Mouse (Mus musculus) heart, adult 2 months (tissue): ENCODE results near the gene Olfr492. TPM values are rescaled to one million over a fixed set of nuclear protein-coding genes. Genes with fewer than 3 reads are reported as not detected.

Experiments used
- DNase-seq, 2 experiments: peaks; one replicate each; pipeline ENCODE4 v3.0.0; 2021
- H3K27ac ChIP-seq: fragments of 200-600 bp; 2 replicates; pipeline ENCODE4 v1.8.1; 2022
- H3K27me3 ChIP-seq: fragments of 200-500 bp; 2 replicates; pipeline ENCODE4 v1.6.1; 2012; ENCODE audit warnings: mild to moderate bottlenecking, low read length, inconsistent platforms, mixed read lengths; ENCODE audit not compliant: control insufficient read depth, insufficient read depth
- H3K36me3 ChIP-seq: fragments of 200-500 bp; 2 replicates; pipeline ENCODE4 v1.6.1; 2012; ENCODE audit warnings: low read length, inconsistent platforms; ENCODE audit not compliant: control insufficient read depth, insufficient read depth
- H3K4me1 ChIP-seq: fragments of 200-500 bp; 2 replicates; pipeline ENCODE4 v1.6.1; 2011; ENCODE audit warnings: low read length; ENCODE audit not compliant: control insufficient read depth, insufficient read depth
- H3K4me3 ChIP-seq: fragments of 200-600 bp; 2 replicates; pipeline ENCODE4 v1.8.1; 2022
- H3K79me2 ChIP-seq: fragments of 200-500 bp; replicated peaks from 2 replicates; pipeline ENCODE4 v1.6.1; 2012; ENCODE audit warnings: mild to moderate bottlenecking, inconsistent platforms, low read length, moderate library complexity, mixed read lengths; ENCODE audit not compliant: control insufficient read depth, insufficient read depth
- H3K9ac ChIP-seq: fragments of 200-500 bp; 2 replicates; pipeline ENCODE4 v1.6.1; 2012; ENCODE audit warnings: low read depth, mild to moderate bottlenecking, control low read depth, inconsistent platforms, low read length, mixed read lengths
- CTCF ChIP-seq: fragments of 200-600 bp; IDR thresholded peaks from 2 replicates; pipeline ENCODE4 v1.8.1; 2022; ENCODE audit warnings: antibody characterized with exemption, mild to moderate bottlenecking, moderate library complexity
- EP300 ChIP-seq: fragments of 200-500 bp; IDR thresholded peaks from 2 replicates; pipeline ENCODE4 v1.6.1; 2011; ENCODE audit warnings: low read depth, low read length, control low read depth; ENCODE audit not compliant: insufficient read depth
- POLR2A ChIP-seq: fragments of 200-500 bp; IDR thresholded peaks from 2 replicates; pipeline ENCODE4 v1.6.1; 2011; ENCODE audit warnings: mild to moderate bottlenecking, low read depth, low read length, control low read depth; ENCODE audit not compliant: insufficient read depth
- WGBS: fragments of 180-500 bp; shearing (Covaris S2); methylation state at CpG from one replicate; pipeline ENCODE4 v1.1.7; 2018; 5-methylcytosine and 5-hydroxymethylcytosine counted together
- intact Hi-C: fragments of 180-260 bp; cut with DNase I; formaldehyde crosslinking; loops from one replicate; pipeline ENCODE4 v1.15.1; 2025
- long read RNA-seq: library from polyadenylated mRNA; stranded (forward); transcript quantifications from one replicate; pipeline ENCODE4 v2.0.0, GENCODE M21; 2021
- polyA plus RNA-seq: library from polyadenylated mRNA; depleted of rRNA; stranded (reverse); fragments of >200 nt; gene quantifications from 2 replicates; pipeline ENCODE4 v1.2.3, GENCODE M21; 2012; rRNA removed
- total RNA-seq, 2 experiments: library from RNA; stranded (reverse); gene quantifications; 2 replicates each; pipeline ENCODE4 v1.2.3; 2021

Olfr492 gene
- total RNA-seq (not detected), polyA plus RNA-seq (not detected in 2 replicates)
- long read RNA-seq = 0 reads

- H3K4me1 ChIP-seq = no peaks in the 10 kb centered on the region
- H3K27me3 ChIP-seq = no peaks in the 10 kb centered on the region
- no peaks in the 10 kb centered on the region for H3K79me2 ChIP-seq
- intact Hi-C loops = no loop called here
- no peak within 1 kb of the TSS for H3K4me3 ChIP-seq
- no peak within 1 kb of the TSS for H3K9ac ChIP-seq
- no peaks in the 10 kb centered on the region for H3K36me3 ChIP-seq
- TF ChIP-seq CTCF = no peak
- no peak for TF ChIP-seq EP300
- TF ChIP-seq POLR2A = no peak
- no peak for DNase-seq
- 53% methylated on average over 2 of the region's 2 CpGs for WGBS
- H3K27ac ChIP-seq = no peak within 1 kb of the TSS
Measured at GRCm38 (mm10) chr7:108323574-108323973, at the start of gene Olfr492. Olfr492 (minus strand) TSS chr7:108323674.

- Histone ChIP-seq H3K27ac (no peak within 1 kb of the TSS), H3K4me3 (no peak within 1 kb of the TSS), H3K36me3 (no peaks in the 10 kb centered on the region), H3K4me1 (no peaks in the 10 kb centered on the region), H3K27me3 (no peaks in the 10 kb centered on the region), H3K79me2 (no peaks in the 10 kb centered on the region), H3K9ac (no peak within 1 kb of the TSS)
- TF ChIP-seq CTCF (no peak), EP300 (no peak), POLR2A (no peak)
- intact Hi-C loops = no loop called here
- DNase-seq = no peak
- 61% methylated on average over 3 of the region's 3 CpGs for WGBS
Measured at GRCm38 (mm10) chr7:108365035-108365434, 41.6 kb upstream of the Olfr492 start, which contains the start of gene Olfr494. Olfr494 (plus strand) TSS chr7:108365335.

GRCm38 (mm10) chr7:108346879-108347278, 23.4 kb upstream of the Olfr492 start, which contains the start of gene Olfr493:
Olfr493 (minus strand) TSS chr7:108346979.
- intact Hi-C loops = no loop called here
- Histone ChIP-seq H3K9ac (no peak within 1 kb of the TSS), H3K27ac (no peak within 1 kb of the TSS), H3K4me1 (no peaks in the 10 kb centered on the region), H3K4me3 (no peak within 1 kb of the TSS), H3K36me3 (no peaks in the 10 kb centered on the region), H3K79me2 (no peaks in the 10 kb centered on the region), H3K27me3 (no peaks in the 10 kb centered on the region)
- 36% methylated on average over 1 of the region's 1 CpGs for WGBS
- TF ChIP-seq CTCF = no peak
- TF ChIP-seq EP300 = no peak
- no peak for TF ChIP-seq POLR2A
- DNase-seq = no peak

- no peak for DNase-seq
- Histone ChIP-seq H3K36me3 (no peaks in the 10 kb centered on the region), H3K4me3 (no peak within 1 kb of the TSS), H3K9ac (no peak within 1 kb of the TSS), H3K4me1 (no peaks in the 10 kb centered on the region), H3K27me3 (no peaks in the 10 kb centered on the region), H3K79me2 (no peaks in the 10 kb centered on the region), H3K27ac (no peak within 1 kb of the TSS)
- intact Hi-C loops = no loop called here
- WGBS = 56% methylated on average over 1 of the region's 1 CpGs
- no peak for TF ChIP-seq POLR2A
- no peak for TF ChIP-seq CTCF
- no peak for TF ChIP-seq EP300
Measured at GRCm38 (mm10) chr7:108313151-108313550, 10.3 kb downstream of the Olfr492 start, which contains the start of gene Olfr491. Olfr491 (plus strand) TSS chr7:108313451.

GRCm38 (mm10) chr7:108288834-108289233, 34.6 kb downstream of the Olfr492 start, which contains the start of gene Olfr490:
Olfr490 (minus strand) TSS chr7:108288934.
- H3K4me3 ChIP-seq = no peak within 1 kb of the TSS
- intact Hi-C loops = no loop called here
- no peak for DNase-seq
- no peak within 1 kb of the TSS for H3K27ac ChIP-seq
- H3K4me1 ChIP-seq = no peaks in the 10 kb centered on the region
- no peak within 1 kb of the TSS for H3K9ac ChIP-seq
- H3K79me2 ChIP-seq = no peaks in the 10 kb centered on the region
- no peak for TF ChIP-seq POLR2A
- no peak for TF ChIP-seq EP300
- TF ChIP-seq CTCF = no peak
- H3K36me3 ChIP-seq = no peaks in the 10 kb centered on the region
- H3K27me3 ChIP-seq = no peaks in the 10 kb centered on the region

Other genes with a start within 250 kb of the Olfr492 start
- not detected for gene Olfr481, start 243.8 kb downstream of the Olfr492 start, total RNA-seq
- not detected in 2 replicates for gene Olfr481, start 243.8 kb downstream of the Olfr492 start, polyA plus RNA-seq
- gene Olfr482, start 226.1 kb downstream of the Olfr492 start, total RNA-seq = under 1 TPM; 0.68 to 0.91 TPM
- not detected in 2 replicates for gene Olfr482, start 226.1 kb downstream of the Olfr492 start, polyA plus RNA-seq
- not detected for gene Olfr483, start 222.8 kb downstream of the Olfr492 start, total RNA-seq
- gene Olfr483, start 222.8 kb downstream of the Olfr492 start, polyA plus RNA-seq = not detected in 2 replicates
- not detected for gene Olfr484, start 196.2 kb downstream of the Olfr492 start, total RNA-seq
- gene Olfr484, start 196.2 kb downstream of the Olfr492 start, polyA plus RNA-seq = not detected in 2 replicates
- not detected for gene Olfr485, start 163.8 kb downstream of the Olfr492 start, total RNA-seq
- not detected in 2 replicates for gene Olfr485, start 163.8 kb downstream of the Olfr492 start, polyA plus RNA-seq
- not detected for gene Olfr486, start 150.9 kb downstream of the Olfr492 start, total RNA-seq
- gene Olfr486, start 150.9 kb downstream of the Olfr492 start, polyA plus RNA-seq = not detected in 2 replicates
- gene Olfr487, start 109.0 kb downstream of the Olfr492 start, total RNA-seq = not detected
- gene Olfr487, start 109.0 kb downstream of the Olfr492 start, polyA plus RNA-seq = not detected in 2 replicates
- gene Olfr488, start 65.3 kb downstream of the Olfr492 start, total RNA-seq = not detected
- gene Olfr488, start 65.3 kb downstream of the Olfr492 start, polyA plus RNA-seq = not detected in 2 replicates
- not detected for gene Olfr490, start 34.7 kb downstream of the Olfr492 start, total RNA-seq
- not detected in 2 replicates for gene Olfr490, start 34.7 kb downstream of the Olfr492 start, polyA plus RNA-seq
- not detected for gene Olfr491, start 10.2 kb downstream of the Olfr492 start, total RNA-seq
- not detected in 2 replicates for gene Olfr491, start 10.2 kb downstream of the Olfr492 start, polyA plus RNA-seq
- not detected for gene Olfr493, start 23.3 kb upstream of the Olfr492 start, total RNA-seq
- not detected in 2 replicates for gene Olfr493, start 23.3 kb upstream of the Olfr492 start, polyA plus RNA-seq
- not detected for gene Olfr494, start 41.7 kb upstream of the Olfr492 start, total RNA-seq
- not detected in 2 replicates for gene Olfr494, start 41.7 kb upstream of the Olfr492 start, polyA plus RNA-seq
- not detected for gene Olfr495, start 69.5 kb upstream of the Olfr492 start, total RNA-seq
- not detected in 2 replicates for gene Olfr495, start 69.5 kb upstream of the Olfr492 start, polyA plus RNA-seq
- not detected for gene Olfr497, start 96.7 kb upstream of the Olfr492 start, total RNA-seq
- gene Olfr497, start 96.7 kb upstream of the Olfr492 start, polyA plus RNA-seq = not detected in 2 replicates
- not detected for gene Olfr498, start 141.7 kb upstream of the Olfr492 start, total RNA-seq
- not detected in 2 replicates for gene Olfr498, start 141.7 kb upstream of the Olfr492 start, polyA plus RNA-seq
- not detected for gene Olfr502, start 201.4 kb upstream of the Olfr492 start, total RNA-seq
- not detected in 2 replicates for gene Olfr502, start 201.4 kb upstream of the Olfr492 start, polyA plus RNA-seq
- not detected for gene Olfr503, start 220.9 kb upstream of the Olfr492 start, total RNA-seq
- gene Olfr503, start 220.9 kb upstream of the Olfr492 start, polyA plus RNA-seq = not detected in 2 replicates
- gene Olfr504, start 242.1 kb upstream of the Olfr492 start, total RNA-seq = not detected
- not detected in 2 replicates for gene Olfr504, start 242.1 kb upstream of the Olfr492 start, polyA plus RNA-seq